Mouse (Mus musculus): ENCODE results near the gene Col4a4. TPM values are rescaled to one million over a fixed set of nuclear protein-coding genes. Genes with fewer than 3 reads are reported as not detected.
A peak's percentile ranks its signal among the peaks of the same experiment; 100 is the strongest.

The Col4a4 gene
- polyA plus RNA-seq (2014; fragmentation: Nextera tagmentation; extraction: Ambion mirVana), result 0.15 TPM in 2 replicates

DNA sequence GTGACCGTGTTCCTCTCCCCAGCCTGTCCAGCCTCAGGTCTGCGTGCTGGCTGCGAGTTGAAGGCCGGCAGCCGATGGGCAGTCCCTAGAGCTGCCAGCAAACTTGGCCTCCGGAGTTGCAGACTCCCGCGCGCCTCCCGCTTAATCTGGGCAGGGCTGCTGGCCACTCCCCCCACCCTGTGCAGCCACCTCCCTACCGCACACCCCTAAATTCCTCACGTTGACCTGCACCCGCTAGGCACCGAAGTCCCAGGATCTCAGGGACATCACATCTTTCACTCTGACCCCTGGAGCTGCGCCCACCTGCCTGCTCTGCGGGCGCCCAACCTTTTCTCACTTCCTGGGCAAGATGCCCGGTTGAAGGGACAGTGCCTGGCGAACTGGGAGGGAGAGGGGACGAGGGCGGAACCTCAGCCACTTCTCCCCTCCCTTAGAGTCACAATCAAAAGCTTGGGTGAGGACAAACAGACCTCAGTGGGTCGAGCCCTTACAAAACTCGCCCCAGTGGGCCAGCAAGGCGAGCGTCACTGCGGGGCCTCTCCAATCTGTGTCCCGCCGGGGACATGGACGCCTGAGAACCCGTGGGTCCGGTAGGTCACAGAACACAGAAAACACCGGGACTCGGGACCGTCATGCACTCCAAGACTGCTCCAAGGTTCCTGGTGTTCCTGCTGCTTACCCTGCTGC is at the start of gene Col4a4, which contains the start of gene Col4a3:
Gene Col4a4, minus strand, starts transcription at position 137 of the 687 bp plus-strand sequence.
Gene Col4a3, plus strand, starts transcription at position 209 of the 687 bp plus-strand sequence.
- Histone ChIP-seq H3K4me1 (replicated peaks; ENCODE audit: control insufficient read depth, insufficient read depth, low read length) (no peaks in the 10 kb centered on the region), H3K27me3 (ENCODE audit: control insufficient read depth, insufficient read depth, low read length) (peaks cover 2% of the 10 kb centered on the region; the same call in 1 of the 2 replicates), H3K4me3 (ENCODE audit: low read depth, low read length) (peak within 1 kb of the TSS; percentile 25), H3K36me3 (ENCODE audit: control insufficient read depth, insufficient read depth, low read length) (no peaks in the 10 kb centered on the region), H3K9ac (ENCODE audit: low read depth, low read length) (peak within 1 kb of the TSS; percentile 20), H3K9me3 (ENCODE audit: control insufficient read depth, low read length) (no peaks in the 10 kb centered on the region), H3K27ac (ENCODE audit: low read depth, low read length) (no peak within 1 kb of the TSS), H3K4me2 (replicated peaks; ENCODE audit: low read depth, low read length) (peak within 1 kb of the TSS; percentile 61)
- WGBS, result 6% methylated on average over 29 of the region's 34 CpGs
- ATAC-seq (ENCODE audit: low FRiP score), result peak; percentile 57; the same call in 1 of the 2 replicates
- DNase-seq (ENCODE audit: low spot score), result peak; percentile 17

DNA sequence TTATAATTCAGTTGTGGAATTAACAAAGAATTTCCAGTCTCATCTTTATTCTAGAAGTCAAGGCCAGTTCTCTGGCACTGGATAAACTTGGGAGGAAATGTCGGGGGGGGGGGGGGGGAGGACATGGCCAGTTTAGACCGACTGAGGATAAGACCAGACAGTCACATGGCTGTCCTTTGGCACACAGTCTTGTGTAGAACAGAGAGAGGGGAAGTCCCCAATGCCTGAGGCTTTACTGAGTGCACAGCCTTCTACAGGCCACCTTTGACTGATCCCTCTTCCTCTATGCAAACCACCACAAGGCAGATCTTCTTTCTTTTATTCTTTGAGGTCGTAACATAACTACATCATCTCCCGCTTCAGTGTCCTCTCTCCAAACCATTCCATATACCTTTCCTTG is 49.7 kb upstream of the Col4a4 start:
- Histone ChIP-seq H3K9ac (ENCODE audit: low read depth, low read length) (no peak overlapping the region), H3K27ac (ENCODE audit: low read depth, low read length) (no peak overlapping the region), H3K4me3 (ENCODE audit: low read depth, low read length) (no peak overlapping the region), H3K4me1 (replicated peaks; ENCODE audit: control insufficient read depth, insufficient read depth, low read length) (no peaks in the 10 kb centered on the region), H3K9me3 (ENCODE audit: control insufficient read depth, low read length) (no peaks in the 10 kb centered on the region), H3K4me2 (replicated peaks; ENCODE audit: low read depth, low read length) (no peak overlapping the region), H3K36me3 (ENCODE audit: control insufficient read depth, insufficient read depth, low read length) (no peaks in the 10 kb centered on the region), H3K27me3 (ENCODE audit: control insufficient read depth, insufficient read depth, low read length) (no peaks in the 10 kb centered on the region)
- DNase-seq (ENCODE audit: low spot score), result no peak
- ATAC-seq (ENCODE audit: low FRiP score), result no peak
- 90% methylated on average over 4 of the region's 4 CpGs for WGBS

DNA sequence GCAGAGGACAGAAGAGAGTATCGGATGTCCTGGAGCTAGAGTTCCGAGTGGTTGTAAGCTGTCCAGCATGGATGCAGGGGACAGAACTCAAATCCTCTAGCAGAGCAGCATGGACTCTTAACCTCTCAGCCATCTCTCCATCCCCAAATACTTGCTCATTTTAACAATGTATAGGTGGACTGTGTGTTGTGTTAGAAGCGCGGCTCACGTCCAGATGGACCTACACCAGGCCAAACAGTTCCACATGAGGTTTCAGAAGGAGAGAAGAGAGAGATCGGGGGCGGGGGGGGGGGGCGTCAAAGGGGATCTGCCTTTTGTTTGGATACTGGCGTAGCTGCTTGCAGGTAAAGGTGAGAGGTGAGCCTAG is 48.6 kb upstream of the Col4a4 start:
- Histone ChIP-seq H3K36me3 (ENCODE audit: control insufficient read depth, insufficient read depth, low read length) (no peaks in the 10 kb centered on the region), H3K27ac (ENCODE audit: low read depth, low read length) (no peak overlapping the region), H3K27me3 (ENCODE audit: control insufficient read depth, insufficient read depth, low read length) (no peaks in the 10 kb centered on the region), H3K9me3 (ENCODE audit: control insufficient read depth, low read length) (no peaks in the 10 kb centered on the region), H3K4me2 (replicated peaks; ENCODE audit: low read depth, low read length) (no peak overlapping the region), H3K4me3 (ENCODE audit: low read depth, low read length) (no peak overlapping the region), H3K4me1 (replicated peaks; ENCODE audit: control insufficient read depth, insufficient read depth, low read length) (no peaks in the 10 kb centered on the region), H3K9ac (ENCODE audit: low read depth, low read length) (no peak overlapping the region)
- ATAC-seq (ENCODE audit: low FRiP score) (no peak), DNase-seq (ENCODE audit: low spot score) (no peak)
- WGBS, result 96% methylated on average over 9 of the region's 9 CpGs

DNA sequence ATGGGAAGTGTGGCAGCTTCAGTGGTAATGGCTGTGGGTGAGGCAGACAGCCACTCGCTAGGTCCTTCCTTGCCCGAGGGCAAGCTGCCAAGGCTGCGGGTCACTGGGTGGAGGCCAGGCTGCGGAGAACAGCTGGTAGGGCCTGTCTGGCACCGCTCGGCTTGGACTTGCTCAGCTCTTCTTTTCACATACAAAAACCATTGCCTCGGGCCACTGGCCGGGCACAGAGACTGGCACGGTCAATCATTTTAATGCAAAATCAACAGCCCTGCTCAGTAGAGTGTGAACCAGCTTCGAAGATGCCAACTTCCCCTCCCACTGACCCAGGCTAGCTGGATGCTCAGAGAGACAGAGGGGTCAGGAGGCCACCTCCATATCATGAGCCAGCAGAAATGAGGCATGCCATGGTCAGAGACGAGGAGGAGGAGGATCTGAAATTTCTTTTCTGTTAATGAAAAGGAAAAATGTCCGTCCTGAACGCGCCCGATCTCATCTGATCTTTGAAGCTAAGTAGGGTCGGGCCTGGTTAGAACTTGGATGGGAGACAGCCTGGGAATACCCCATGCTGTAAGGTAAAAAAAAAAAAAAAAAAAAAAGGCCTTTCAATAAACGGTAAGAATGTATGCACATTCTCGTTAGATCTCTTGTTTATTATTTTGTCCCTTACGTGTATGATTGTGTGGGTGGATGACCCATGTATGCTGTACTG is 48.0 kb upstream of the Col4a4 start:
- Histone ChIP-seq H3K27ac (ENCODE audit: low read depth, low read length) (no peak overlapping the region), H3K9ac (ENCODE audit: low read depth, low read length) (no peak overlapping the region), H3K36me3 (ENCODE audit: control insufficient read depth, insufficient read depth, low read length) (no peaks in the 10 kb centered on the region), H3K9me3 (ENCODE audit: control insufficient read depth, low read length) (no peaks in the 10 kb centered on the region), H3K4me2 (replicated peaks; ENCODE audit: low read depth, low read length) (no peak overlapping the region), H3K4me1 (replicated peaks; ENCODE audit: control insufficient read depth, insufficient read depth, low read length) (no peaks in the 10 kb centered on the region), H3K27me3 (ENCODE audit: control insufficient read depth, insufficient read depth, low read length) (no peaks in the 10 kb centered on the region), H3K4me3 (ENCODE audit: low read depth, low read length) (no peak overlapping the region)
- DNase-seq (ENCODE audit: low spot score) (no peak), ATAC-seq (ENCODE audit: low FRiP score) (no peak)
- 88% methylated on average over 19 of the region's 19 CpGs for WGBS

DNA sequence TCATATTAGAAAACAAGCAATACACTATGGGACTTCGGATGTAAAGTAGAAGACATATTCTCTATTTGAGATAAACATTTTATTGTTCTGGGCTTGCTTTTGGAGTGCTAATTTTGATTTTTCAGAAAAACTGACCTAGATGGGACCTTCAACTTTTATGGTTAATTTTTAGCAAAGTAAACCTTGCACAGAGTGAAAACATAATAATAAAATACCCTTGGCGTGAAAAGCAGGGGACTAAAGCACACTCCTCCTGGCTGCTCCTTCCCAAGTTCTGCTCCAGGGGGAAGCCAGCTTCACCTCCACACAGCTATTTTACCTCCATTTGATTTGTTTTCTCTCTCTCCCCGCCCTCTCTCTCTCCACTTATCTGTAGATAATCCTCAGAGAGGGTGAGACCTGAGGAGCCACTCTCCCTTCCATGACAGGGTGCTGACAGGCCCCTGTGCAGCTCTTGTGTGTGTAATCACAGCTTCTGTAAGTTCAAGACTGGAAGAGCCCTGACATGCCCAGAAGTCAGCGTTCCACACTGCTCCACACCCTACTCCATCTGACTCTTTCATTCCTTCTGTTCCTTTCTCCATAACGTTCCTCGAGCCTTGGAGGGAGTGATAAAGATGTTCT is 44.6 kb upstream of the Col4a4 start:
- Histone ChIP-seq H3K4me2 (replicated peaks; ENCODE audit: low read depth, low read length) (no peak overlapping the region), H3K27ac (ENCODE audit: low read depth, low read length) (no peak overlapping the region), H3K9me3 (ENCODE audit: control insufficient read depth, low read length) (no peaks in the 10 kb centered on the region), H3K36me3 (ENCODE audit: control insufficient read depth, insufficient read depth, low read length) (no peaks in the 10 kb centered on the region), H3K4me1 (replicated peaks; ENCODE audit: control insufficient read depth, insufficient read depth, low read length) (no peaks in the 10 kb centered on the region), H3K9ac (ENCODE audit: low read depth, low read length) (no peak overlapping the region), H3K27me3 (ENCODE audit: control insufficient read depth, insufficient read depth, low read length) (no peaks in the 10 kb centered on the region), H3K4me3 (ENCODE audit: low read depth, low read length) (no peak overlapping the region)
- DNase-seq (ENCODE audit: low spot score), result no peak
- 82% methylated on average over 6 of the region's 6 CpGs for WGBS
- ATAC-seq (ENCODE audit: low FRiP score), result no peak

DNA sequence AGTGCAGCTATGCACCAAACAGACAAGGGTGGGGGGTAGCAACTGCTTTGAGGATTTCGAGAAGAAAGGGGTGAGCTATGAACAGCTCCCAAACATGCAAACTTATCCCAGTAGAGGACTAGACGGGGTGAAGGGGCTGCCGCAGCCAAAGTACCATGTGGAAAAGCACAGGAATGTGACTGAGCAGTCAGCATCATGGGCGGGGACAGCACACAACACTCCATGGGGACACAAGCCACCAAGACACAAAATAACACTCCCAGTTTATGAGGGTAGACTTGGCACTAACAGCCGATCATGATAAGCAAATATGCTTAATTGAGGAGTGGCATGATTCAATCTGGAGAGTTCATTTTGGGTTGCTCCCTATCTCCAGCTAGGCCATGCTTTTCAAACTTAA is 42.8 kb upstream of the Col4a4 start:
- 85% methylated on average over 5 of the region's 5 CpGs for WGBS
- H3K36me3 ChIP-seq (ENCODE audit: control insufficient read depth, insufficient read depth, low read length), result no peaks in the 10 kb centered on the region
- DNase-seq (ENCODE audit: low spot score) (no peak), ATAC-seq (ENCODE audit: low FRiP score) (no peak)
- no peaks in the 10 kb centered on the region for H3K4me1 ChIP-seq (replicated peaks; ENCODE audit: control insufficient read depth, insufficient read depth, low read length)
- H3K9me3 ChIP-seq (ENCODE audit: control insufficient read depth, low read length), result no peaks in the 10 kb centered on the region
- no peak overlapping the region for H3K27ac ChIP-seq (ENCODE audit: low read depth, low read length)
- H3K4me3 ChIP-seq (ENCODE audit: low read depth, low read length), result no peak overlapping the region
- no peaks in the 10 kb centered on the region for H3K27me3 ChIP-seq (ENCODE audit: control insufficient read depth, insufficient read depth, low read length)
- no peak overlapping the region for H3K4me2 ChIP-seq (replicated peaks; ENCODE audit: low read depth, low read length)
- H3K9ac ChIP-seq (ENCODE audit: low read depth, low read length), result no peak overlapping the region

DNA sequence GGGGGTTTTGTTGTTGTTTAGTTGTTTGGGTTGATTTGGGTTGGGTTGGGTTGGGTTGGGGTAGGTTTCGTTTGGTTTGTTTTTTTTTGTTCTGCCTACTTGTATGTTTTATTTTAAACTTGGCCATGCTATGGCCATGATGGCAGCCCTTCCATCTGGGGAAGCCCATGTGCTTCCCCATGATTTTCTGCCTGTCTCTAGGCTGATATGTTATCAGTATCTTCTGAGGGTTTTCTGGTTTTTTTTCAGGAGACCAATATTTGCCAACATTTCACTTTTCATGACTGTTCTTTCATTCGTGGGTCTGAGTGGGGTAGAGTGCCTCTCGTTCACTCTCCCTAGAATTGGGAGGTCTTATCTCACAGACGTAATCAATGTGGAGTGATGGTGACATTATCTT is 41.0 kb upstream of the Col4a4 start:
- no peak for ATAC-seq (ENCODE audit: low FRiP score)
- Histone ChIP-seq H3K4me1 (replicated peaks; ENCODE audit: control insufficient read depth, insufficient read depth, low read length) (no peaks in the 10 kb centered on the region), H3K9me3 (ENCODE audit: control insufficient read depth, low read length) (no peaks in the 10 kb centered on the region), H3K4me3 (ENCODE audit: low read depth, low read length) (no peak overlapping the region), H3K4me2 (replicated peaks; ENCODE audit: low read depth, low read length) (no peak overlapping the region), H3K9ac (ENCODE audit: low read depth, low read length) (no peak overlapping the region), H3K36me3 (ENCODE audit: control insufficient read depth, insufficient read depth, low read length) (no peaks in the 10 kb centered on the region), H3K27ac (ENCODE audit: low read depth, low read length) (no peak overlapping the region), H3K27me3 (ENCODE audit: control insufficient read depth, insufficient read depth, low read length) (no peaks in the 10 kb centered on the region)
- DNase-seq (ENCODE audit: low spot score), result no peak
- 81% methylated on average over 4 of the region's 4 CpGs for WGBS

DNA sequence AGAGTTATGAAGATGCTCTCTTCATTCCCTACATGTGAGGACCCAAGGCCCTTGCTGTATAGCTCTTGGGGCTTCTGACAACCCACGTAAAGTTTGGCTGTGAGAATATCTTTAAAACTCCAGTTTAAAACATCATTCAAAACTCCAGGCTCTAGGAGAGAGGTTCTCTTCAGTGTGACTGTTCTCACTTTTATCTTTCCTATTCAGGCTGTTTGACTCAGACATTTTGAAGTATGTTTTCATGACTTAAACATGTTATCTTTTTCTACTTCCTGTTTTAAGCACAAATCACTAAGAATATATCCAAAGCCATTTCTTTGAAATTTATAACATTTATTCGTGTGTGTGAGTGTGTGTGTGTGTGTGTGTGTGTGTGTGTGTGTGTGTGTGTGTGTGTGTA is 38.8 kb upstream of the Col4a4 start:
- no peaks in the 10 kb centered on the region for H3K4me1 ChIP-seq (replicated peaks; ENCODE audit: control insufficient read depth, insufficient read depth, low read length)
- no peak overlapping the region for H3K9ac ChIP-seq (ENCODE audit: low read depth, low read length)
- DNase-seq (ENCODE audit: low spot score), result no peak
- H3K4me2 ChIP-seq (replicated peaks; ENCODE audit: low read depth, low read length), result no peak overlapping the region
- no peaks in the 10 kb centered on the region for H3K9me3 ChIP-seq (ENCODE audit: control insufficient read depth, low read length)
- no peaks in the 10 kb centered on the region for H3K36me3 ChIP-seq (ENCODE audit: control insufficient read depth, insufficient read depth, low read length)
- 88% methylated on average over 2 of the region's 2 CpGs for WGBS
- H3K27me3 ChIP-seq (ENCODE audit: control insufficient read depth, insufficient read depth, low read length), result no peaks in the 10 kb centered on the region
- no peak for ATAC-seq (ENCODE audit: low FRiP score)
- no peak overlapping the region for H3K27ac ChIP-seq (ENCODE audit: low read depth, low read length)
- H3K4me3 ChIP-seq (ENCODE audit: low read depth, low read length), result no peak overlapping the region

Measured in hindbrain, embryonic 11.5 days (tissue).